Mouse (Mus musculus): ENCODE measurements around the gene Phlda1.

GRCm38 (mm10) chr10:111506926-111507459, 907 bp downstream of the Phlda1 start:
- TF ChIP-seq CTCF (IDR thresholded peaks at IDR 0.05; ENCODE audit: low read depth, low read length) (no peak), EP300 (IDR thresholded peaks at IDR 0.05; ENCODE audit: insufficient read depth, low read depth, low read length) (no peak), POLR2A (IDR thresholded peaks at IDR 0.05; ENCODE audit: insufficient read depth, low read length) (no peak)
